Mouse (Mus musculus): ENCODE measurements at regions not wholly inside any gene's neighbourhood (a gene's known extent, or its start where the extent isn't known, plus 50 kb on each side); places are given as distances from the start of the nearest gene placed in this dataset.

- TF ChIP-seq POLR2A (IDR thresholded peaks at IDR 0.05; ENCODE audit: low read depth, low read length) (no peak), CTCF (conservative IDR thresholded peaks at IDR 0.05; ENCODE audit: insufficient read depth, insufficient read length, low read depth, low read length) (no peak)
Observed at GRCm38 (mm10) chr9:76649484-76649883, 82.6 kb upstream of the Fam83b start.

Data from kidney, adult 2 months (tissue).